Mouse (Mus musculus): ENCODE results near the gene Tinf2.

Tinf2 gene

DNA sequence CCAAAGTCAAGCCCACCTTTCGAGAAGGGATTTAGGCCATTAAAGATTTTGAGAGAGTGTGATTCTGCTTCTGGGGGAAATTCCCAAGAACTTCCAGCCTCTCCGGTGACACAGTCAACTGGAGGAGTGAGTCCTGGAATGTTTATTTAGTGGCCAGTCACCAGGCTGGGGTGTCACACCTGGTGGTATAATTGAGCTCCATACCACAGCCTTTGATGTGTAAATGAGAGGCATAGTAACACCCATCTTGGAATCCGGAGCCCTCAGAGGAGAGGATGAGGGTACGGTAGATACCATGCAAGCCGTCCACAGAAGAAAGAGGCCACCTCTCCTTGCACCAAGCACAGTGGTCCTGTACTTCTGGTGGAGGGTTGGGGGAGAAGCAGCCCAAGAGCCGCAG, 21.1 kb upstream of the Tinf2 start:
- no peak for DNase-seq (ENCODE audit: low read depth)

DNA sequence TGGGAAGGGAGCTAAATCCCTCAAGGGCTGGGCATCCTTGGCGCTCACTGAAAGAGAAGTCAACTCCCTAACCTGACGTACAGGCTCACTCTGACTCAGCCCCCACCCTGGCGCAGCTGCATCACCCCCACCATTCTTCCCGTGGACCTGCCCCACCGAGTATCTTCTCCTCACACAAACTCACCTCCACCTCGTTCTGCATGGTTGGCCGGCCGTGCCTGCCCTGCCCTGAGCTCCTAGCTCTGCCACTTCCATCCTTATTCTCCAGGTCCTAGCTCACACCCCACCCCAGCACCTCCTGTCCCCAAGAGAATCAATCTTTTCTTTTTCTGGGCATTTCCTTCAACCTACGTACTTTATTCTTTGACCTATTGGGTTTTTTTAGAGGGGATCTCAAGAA, 19.5 kb upstream of the Tinf2 start:
- DNase-seq (ENCODE audit: low read depth): no peak

DNA sequence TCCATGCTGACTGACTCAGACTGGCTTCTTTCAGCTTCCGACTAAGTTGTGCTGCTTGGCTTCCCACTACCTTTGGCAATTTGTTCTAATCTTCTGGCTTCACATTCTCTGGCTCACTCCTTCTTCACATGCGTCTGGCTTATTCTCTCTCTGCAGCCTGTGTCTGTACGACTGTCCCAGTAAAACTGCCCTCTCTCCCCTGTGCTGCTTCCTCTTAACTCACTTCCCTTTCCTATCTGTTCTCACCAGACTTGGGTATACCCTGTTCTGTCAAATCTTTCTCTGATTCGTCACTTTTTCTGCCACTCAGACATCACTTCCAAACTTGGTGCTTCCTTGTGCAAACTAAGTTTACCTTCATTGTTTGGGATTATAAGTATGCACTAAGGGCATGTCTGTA, 15.6 kb upstream of the Tinf2 start:
- DNase-seq (ENCODE audit: low read depth): no peak

DNA sequence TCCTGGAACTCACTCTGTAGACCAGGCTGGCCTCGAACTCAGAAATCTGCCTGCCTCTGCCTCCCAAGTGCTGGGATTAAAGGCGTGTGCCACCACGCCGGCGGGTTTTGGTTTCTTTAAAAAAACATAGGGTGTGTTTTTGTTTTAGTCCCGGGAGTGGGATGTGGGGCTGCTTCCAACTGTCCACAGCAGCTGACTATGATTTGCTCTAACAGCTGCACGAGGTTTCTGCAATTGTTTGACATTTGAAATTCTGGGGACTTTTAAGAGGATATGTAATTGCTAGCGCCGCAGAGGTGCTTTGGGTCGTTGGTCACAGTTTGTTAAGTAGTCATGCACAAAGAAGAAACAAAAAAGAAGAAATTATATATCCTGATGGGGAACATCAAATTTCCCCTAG, 7.8 kb upstream of the Tinf2 start:
- DNase-seq (ENCODE audit: low read depth): no peak

DNA sequence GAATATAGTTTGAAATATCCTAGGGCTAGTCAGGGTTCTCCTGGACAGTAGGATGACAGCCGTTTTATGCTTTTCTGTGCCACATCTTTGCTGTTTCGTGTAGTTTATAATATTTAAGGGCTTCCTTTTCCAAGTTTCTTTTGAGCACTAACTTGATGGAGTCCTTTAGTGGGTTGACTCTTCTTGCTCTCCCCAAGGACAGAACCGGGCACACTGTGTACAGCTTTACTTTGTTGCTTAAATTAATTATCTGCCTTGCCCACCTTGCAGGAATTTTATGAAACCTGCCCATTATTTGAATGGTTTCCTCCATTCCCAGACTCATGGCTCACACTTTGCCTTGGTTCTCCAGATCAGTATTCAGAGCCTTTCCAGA, 486 bp upstream of the Tinf2 start:
- no peak for DNase-seq (ENCODE audit: low read depth)

DNA sequence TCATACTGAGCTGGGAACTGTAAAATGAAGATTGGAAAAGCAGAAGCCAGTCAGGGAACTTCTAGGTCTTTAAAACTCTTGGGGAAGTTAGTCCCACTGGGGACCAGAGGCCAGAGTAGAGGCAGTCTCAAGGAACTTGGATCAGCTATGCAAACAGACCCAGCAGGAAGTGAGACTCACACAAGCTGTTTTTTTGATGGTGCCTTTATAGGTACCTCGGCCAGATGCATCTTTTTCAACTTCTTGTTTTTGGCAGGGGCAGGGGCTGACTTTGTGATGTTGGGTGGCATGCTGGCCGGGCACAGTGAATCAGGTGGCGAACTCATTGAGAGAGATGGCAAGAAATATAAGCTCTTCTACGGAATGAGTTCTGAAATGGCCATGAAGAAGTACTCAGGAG, 4.0 kb downstream of the Tinf2 start:
- DNase-seq (ENCODE audit: low read depth): no peak

DNA sequence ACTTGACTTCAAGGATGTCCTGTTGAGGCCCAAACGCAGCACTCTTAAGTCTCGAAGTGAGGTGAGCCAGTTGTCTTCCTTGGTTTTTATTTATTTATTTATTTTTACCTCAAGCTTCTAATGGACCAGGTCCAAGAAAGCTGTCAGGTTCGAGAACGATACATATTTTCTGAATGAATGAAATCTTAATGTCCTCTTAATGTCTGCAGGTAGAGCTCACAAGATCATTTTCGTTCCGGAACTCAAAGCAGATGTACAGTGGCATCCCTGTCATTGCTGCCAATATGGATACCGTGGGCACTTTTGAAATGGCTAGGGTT, 8.9 kb downstream of the Tinf2 start:
- no peak for DNase-seq (ENCODE audit: low read depth)

DNA sequence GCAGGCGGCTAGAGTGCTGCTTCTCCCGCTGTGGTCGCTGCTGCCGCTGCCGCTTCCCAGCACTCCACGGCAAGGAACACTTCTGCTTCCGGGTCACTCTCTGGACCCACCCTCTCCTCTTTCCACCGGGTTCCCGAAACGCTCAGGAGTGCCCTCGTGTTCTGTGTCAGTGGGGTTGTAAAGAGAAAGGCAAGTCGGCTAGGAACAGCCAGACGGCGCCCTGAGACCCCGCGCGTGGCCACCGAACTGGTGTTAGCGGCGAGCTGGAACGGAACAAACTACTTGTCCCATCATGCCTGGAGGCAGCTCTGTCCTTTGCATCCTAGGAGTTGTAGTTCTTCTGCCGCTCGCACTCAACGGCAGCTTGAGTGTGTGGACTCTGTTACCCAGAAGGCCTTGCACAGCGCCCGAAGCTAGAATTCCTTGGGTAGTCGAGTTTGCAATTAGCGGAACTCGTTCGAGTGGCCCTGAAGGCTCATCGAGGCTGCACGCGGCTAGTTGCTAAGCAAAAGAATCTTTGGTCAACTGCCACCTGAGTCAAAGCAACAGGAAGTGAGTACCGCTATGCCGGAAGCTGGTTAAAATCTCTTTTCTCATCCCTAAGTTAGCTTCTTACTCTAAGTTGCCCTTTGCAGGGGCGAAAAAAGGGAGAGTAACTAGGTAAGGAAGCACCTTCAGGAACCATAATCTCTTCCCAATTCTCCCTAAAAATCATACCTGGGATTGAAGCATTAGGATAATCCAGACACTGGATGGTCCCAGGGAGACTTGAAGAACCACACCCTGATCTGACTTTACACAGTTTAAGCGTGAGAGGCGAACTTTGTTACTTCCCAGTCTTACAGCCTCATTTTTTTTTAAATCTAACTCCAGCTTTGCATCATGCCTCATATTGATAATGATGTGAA, 9.5 kb downstream of the Tinf2 start, which contains the start of the genes Gmpr2 and Nedd8:
Gmpr2 (plus strand) TSS at position 109 of the 908 bp plus-strand sequence.
Nedd8 (minus strand) TSS at position 292 of the 908 bp plus-strand sequence.
- DNase-seq (ENCODE audit: low read depth): peak; percentile 97

DNA sequence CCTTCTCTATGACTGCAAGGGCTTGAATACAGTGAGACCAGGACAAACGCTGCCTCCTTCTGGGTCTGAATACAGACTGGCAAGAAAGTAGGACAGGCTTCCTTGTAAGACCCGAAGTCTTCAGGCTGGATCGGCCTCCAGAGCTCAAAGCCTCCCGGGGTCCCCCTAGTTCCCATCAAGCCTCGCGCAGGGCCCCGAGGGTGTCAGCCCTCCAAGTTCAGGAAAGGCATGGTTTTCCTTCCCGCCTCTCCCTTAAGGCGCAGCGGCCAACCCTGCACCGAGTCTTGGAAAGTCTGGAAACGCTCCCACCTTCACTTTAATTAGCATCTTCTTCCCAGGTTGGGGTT, 10.2 kb downstream of the Tinf2 start:
- no peak for DNase-seq (ENCODE audit: low read depth)

DNA sequence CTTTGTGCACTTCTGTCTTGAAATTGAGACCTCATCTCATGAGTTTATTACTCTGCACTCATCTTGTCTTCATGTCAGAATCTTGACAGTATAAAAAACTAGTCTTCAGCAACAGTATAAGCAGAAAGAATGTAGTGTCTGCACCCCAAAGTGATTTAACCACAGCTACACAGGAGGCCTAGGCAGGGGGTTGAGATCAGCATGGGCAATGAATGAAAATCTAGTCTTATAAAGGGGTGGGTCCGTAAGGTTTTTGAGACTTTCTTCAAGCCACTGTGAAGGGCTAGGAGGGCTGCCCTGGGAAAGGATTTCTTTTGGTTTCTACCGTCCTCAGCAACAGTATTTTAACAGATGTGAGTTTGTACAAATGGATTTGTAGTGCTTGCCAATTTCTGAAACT, 21.0 kb downstream of the Tinf2 start:
- DNase-seq (ENCODE audit: low read depth): no peak

DNA sequence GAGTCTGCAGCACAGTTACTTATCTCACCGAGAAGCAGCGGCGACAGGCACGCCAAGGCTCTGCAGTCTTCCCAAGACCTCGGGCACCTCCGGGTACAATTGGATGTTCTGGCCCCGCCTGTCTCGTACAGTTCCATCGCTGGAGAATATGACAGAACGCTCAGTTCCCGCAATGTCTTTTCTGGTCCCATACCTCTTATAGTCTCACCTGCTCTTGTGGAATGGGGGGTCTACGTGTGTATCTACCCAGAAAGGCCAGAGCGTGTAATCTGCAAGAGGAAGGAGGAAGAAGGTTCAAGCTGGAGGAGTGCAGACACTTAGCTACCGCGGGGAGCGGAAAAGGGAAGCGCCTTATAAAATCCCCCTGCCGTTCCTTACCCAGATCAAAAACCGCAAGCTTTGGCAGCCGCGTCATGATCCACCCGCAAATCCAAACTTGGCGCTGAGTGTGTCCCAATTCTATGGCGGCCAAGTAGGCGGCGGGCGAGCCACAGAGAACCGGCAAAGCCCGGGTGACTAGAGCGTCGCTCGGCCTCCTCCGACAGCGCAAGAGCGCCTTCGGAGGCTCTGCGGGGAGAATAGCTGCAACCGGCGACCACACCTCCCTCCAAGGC, 21.6 kb downstream of the Tinf2 start, which contains the start of gene Mdp1:
Mdp1 (minus strand) TSS at position 549 of the 614 bp plus-strand sequence.
- DNase-seq (ENCODE audit: low read depth): peak; percentile 87

DNA sequence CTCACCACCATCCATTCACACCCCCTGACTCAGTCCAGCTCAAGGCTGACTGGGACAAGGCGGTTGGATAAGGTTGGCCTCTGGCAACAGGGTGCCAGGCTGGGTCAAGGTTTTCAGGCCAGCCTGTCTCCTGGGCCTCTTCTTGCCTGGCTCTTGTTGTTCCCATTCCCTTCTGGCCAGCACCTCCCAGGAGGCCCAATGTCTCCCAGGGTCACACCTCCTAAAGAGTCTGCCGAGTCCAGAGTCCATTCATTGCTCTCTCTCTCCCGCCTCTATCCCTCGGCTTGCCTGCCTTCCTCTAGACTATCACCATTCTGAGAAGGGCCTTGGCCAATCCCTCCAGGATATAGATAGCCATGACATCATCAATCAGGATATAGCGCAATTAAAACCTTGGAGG, 23.6 kb downstream of the Tinf2 start:
- DNase-seq (ENCODE audit: low read depth): no peak

DNA sequence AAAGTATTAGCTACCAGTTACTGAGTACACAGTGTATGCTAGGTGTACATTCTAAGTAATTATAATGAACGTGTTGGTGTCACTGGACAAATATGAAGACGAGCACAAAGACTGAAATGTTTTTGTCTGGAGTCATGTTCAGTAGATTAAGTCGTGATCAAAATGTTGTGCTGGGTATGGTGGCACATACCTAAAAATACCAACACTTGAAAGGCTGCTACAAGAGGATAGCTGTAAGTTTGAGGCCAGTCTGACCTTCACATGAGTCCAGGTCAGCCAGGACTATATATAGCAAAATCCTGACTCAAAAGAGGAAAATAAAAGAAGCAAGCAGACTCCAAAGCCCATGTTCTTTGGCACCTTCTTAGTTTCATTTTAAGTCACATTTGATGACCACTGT, 24.7 kb downstream of the Tinf2 start:
- DNase-seq (ENCODE audit: low read depth): no peak

DNA sequence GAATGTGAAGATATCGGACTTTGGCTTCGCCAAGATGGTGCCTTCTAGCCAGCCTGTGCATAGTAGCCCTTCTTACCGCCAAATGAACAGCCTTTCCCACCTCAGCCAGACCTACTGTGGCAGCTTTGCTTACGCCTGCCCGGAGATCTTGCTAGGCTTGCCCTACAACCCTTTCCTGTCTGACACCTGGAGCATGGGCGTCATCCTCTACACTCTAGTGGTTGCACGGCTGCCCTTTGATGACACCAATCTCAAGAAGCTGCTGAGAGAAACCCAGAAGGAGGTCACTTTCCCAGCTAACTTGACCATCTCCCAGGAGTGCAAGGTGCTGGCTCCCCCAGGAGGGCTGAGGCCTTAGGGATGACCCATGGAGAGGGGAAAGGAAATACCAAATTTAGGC, 30.1 kb downstream of the Tinf2 start:
- DNase-seq (ENCODE audit: low read depth): no peak

DNA sequence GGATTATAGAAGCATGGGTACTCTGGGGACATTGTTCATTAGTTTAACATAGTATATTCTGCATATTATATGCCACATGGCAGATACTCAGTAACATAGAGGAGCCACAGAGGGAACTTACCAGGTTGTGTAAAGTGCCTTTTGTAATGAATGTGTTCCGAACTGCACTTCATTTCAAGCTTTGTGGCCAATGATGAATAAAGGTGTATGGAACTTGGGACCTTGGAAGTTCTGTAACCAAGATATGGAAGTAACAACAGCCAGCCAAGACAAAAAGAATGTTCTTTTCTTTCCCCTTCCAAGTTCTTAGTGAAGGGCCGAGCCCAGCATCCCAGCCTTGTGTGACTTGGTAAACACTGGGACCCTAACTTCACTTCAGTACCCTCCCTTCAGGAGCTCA, 31.7 kb downstream of the Tinf2 start, which contains the start of gene Tssk4:
Tssk4 (plus strand) TSS at position 301 of the 400 bp plus-strand sequence.
- no peak for DNase-seq (ENCODE audit: low read depth)

DNA sequence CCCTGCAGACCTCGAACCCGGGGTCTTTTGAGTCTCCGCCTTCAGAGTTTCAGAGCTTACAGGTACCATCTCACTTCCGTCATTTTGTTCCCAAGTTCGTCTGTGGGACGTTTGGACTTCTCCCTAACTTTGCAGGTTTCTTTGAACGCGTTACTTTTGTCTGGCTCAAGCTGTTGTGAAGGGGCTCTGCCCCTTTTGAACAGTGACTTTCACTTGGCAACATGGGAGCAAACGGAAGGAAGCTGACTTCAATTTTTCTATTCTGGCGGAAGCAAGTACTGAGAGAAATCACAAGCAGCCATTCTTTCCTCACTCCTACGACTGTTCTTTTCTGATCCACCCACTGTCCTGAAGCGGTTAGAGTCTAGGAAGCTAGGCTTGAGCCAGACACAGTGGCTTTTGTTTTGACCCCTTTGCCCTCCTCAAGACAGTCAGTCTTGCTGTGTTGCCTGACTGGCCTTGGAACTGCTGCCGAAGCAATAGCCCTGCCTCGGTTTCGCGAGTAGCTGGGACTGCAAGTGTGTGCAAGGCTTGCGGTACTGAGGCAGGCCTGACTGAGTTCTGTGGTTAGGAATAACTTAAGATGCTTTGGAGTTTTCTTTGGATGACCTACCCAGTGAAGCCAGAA, 37.2 kb downstream of the Tinf2 start:
- peak; percentile 74 for DNase-seq (ENCODE audit: low read depth)

DNA sequence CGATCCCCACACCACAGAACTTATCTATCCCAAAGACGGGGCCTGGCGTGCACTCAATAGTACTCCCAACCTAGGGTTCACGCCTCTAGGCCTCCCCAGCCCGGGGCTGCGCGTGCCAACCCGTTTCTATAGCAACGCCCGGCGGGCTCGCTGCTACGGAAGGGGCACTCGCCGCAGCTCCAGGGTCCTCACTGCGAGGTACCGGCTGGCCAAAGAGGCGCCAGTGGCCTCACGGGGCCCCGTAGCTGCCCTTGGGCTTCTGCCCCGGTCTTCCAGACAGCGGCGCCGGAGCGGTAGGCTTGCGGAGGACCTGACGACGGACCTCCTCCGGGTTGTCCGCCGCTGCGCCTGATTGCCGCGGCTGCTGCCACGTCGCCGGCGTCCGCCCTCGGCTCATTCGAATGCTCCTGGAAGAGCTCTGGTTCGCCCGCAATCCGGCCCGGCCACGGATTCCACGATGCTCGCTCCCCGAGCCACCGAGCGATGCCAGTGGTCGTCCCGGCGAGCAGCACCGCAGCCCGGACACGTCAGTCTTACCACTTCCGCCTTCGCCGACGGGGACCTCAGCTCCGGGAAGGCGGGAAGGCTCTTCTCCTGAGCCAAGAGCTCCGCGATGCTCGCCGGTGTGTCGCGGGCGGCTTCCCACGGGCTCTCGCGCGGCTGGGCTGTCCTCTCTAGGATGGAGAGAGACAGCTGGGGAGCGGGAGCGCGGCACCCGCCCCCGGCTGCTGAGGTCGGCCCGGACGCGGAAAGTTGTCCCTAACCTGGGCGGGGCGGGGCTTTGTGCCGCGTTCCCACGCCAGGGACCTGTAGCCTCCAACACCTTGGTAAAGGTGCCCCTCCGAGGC, 38.3 kb downstream of the Tinf2 start, which contains the start of gene Tm9sf1:
Tm9sf1 (minus strand) TSS at position 747 of the 848 bp plus-strand sequence.
- DNase-seq (ENCODE audit: low read depth): peak; percentile 91

DNA sequence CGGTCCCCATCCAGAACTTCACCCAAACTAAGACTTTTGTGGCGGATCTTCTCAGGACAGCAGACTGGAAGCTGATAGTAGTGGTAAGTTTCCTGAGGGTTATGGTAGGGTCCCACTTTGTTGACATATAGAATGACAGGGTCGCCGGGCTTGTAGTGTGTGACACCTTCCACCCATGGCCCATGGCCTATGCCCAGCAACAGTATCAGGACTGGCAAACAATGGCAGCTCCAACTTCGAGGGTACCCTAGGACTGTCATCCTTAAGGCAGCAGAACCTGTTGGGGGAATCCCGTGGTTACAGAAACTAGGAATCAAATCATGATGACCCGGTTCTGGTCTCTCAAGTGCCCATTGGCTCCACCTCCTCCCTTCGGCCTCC, 39.0 kb downstream of the Tinf2 start:
- DNase-seq (ENCODE audit: low read depth): no peak

DNA sequence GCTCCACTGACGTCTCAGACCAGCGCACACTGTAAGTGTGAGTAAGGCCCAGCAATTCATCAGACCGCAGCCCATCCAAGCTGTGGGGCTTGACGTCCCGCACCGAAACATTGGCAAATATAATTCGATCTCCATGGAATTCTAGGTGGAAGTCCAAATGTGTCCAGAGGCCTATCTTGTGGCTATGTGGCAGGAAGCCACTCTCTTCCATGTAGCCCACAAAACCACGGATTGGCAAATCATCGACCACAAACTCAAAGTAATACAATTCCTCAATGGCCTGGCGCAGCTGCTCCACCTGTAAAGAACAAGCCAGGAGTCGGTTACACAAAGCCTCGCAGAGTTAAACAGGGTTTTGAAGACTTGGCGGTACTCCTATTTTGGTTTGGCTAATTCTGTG, 40.3 kb downstream of the Tinf2 start:
- no peak for DNase-seq (ENCODE audit: low read depth)

DNA sequence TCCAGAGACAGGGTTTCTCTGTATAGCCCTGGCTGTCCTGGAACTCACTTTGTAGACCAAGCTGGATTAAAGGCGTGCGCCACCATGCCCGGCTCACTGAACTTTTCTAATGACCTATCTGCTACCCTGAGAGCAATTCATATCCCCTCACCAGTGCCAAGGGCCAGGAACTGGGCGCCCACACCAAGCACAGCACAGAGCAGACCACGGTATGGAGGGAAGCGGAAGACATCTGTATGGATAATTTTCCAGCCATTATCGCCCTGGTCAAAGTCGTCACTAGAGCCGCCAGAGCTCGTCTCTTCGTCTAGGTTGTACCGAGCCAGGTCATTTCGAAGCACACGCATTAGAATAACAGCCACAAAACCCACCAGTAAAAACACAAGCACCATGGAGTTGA, 40.8 kb downstream of the Tinf2 start:
- DNase-seq (ENCODE audit: low read depth): no peak

DNA sequence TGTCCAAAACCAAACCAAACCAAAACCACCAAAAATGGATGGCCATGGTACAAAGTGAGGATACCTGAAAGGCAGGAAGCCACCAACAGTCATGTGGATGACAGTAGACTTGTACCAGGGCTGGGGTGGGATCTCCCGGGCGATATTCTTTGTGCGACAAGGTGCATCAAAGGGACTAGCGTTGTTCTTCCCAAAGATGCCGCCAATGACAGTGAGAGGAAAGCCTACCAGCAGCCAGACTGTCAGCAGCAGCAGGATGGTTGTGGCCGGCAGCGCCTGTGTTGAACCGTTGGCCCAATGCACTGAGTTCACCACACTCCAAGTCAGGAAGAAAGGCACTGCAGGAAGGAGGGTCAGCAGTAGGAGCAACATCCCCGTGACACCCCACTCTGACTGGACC, 43.8 kb downstream of the Tinf2 start, which contains the start of gene Gm49378:
Gm49378 (minus strand) TSS at position 101 of the 400 bp plus-strand sequence.
- DNase-seq (ENCODE audit: low read depth): no peak

DNA sequence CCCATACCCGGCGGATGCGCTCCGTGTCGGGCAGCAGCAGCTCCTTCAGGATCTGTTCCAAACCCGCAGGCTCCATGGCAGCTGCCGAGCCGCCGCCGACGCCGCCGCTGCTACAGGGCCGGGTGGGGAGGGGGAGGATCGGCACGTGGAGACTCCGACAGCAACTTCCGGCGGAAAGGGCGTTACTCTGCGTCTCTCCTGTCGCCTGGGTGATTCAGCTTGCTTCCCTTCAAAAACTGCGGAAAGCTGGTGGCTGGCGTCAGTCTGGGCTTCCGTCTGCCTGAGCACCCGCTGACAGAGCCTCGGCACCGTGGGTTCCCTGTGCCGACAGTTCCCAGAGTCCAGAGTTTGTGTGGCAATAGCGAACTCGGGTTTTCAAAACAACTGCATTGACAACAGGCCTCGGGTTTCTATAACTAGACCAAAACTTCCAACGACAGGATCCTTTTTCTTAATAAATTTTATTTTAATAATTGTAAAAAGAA, 46.1 kb downstream of the Tinf2 start, which contains the start of gene Ipo4:
Ipo4 (minus strand) TSS at position 435 of the 485 bp plus-strand sequence.
- peak; percentile 95 for DNase-seq (ENCODE audit: low read depth)

Measured in induced T-regulatory cell, adult 2 months (primary cell).